Mouse (Mus musculus): ENCODE results near the gene Fbxw18. TPM values are rescaled to one million over a fixed set of nuclear protein-coding genes. Genes with fewer than 3 reads are reported as not detected.
"Not testable (repeated sequence)": the region's sequence is repeated elsewhere in the genome, so short reads cannot be mapped to it uniquely, and the experiment has no call there.

The Fbxw18 gene
- polyA plus RNA-seq (2012; ENCODE audit: insufficient read depth, insufficient read length, missing spikeins) = not detected in 2 replicates

DNA sequence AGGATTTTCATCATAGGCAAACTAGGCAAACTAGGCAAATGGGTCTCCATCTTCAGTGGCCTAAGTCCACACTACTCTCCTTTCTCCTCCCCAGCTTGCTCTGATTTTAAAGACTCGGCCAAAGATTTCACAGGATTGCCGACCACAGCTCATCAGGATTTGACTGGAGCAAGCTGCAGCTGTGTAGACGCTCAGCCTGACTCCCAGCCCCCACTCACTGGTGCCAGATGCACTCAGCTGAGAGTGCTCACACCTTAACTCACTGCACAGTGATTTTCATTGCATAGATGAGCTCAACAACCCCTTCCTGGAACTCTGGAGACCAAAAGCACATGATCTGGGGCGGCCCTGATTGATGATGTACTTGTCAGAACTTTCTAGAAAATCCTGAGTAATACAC is at the start of gene Fbxw18:
Fbxw18 (minus strand) TSS at position 101 of the 400 bp plus-strand sequence.
- not testable (repeated sequence) for H3K27ac ChIP-seq (ENCODE audit: insufficient read depth, low read depth, low read length); H3K4me1 ChIP-seq (ENCODE audit: control insufficient read depth, insufficient read depth, low read length); H3K4me3 ChIP-seq (ENCODE audit: insufficient read depth, low read length)

DNA sequence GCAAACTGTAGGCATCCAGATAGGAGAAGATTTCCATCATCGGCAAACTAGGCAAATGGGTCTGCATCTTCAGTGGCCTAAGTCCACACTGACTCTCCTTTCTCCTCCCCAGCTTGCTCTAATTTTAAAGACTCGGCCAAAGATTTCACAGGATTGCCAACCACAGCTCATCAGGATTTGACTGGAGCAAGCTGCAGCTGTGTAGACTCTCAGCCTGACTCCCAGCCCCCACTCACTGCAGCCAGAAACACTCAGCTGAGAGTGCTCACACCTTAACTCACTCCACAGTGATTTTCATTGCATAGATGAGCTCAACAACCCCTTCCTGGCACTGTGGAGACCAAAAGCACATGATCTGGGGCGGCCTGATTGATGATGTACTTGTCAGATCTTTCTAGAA is 43.5 kb upstream of the Fbxw18 start, which contains the start of gene Fbxw26:
Fbxw26 (minus strand) TSS at position 101 of the 400 bp plus-strand sequence.
- not testable (repeated sequence) for H3K4me3 ChIP-seq (ENCODE audit: insufficient read depth, low read length); H3K27ac ChIP-seq (ENCODE audit: insufficient read depth, low read depth, low read length); H3K4me1 ChIP-seq (ENCODE audit: control insufficient read depth, insufficient read depth, low read length)

- no peak overlapping the region for H3K4me3 ChIP-seq (ENCODE audit: insufficient read depth, low read length)
- H3K4me1 ChIP-seq (ENCODE audit: control insufficient read depth, insufficient read depth, low read length) = no peaks in the 10 kb centered on the region
- TF ChIP-seq POLR2A (IDR thresholded peaks at IDR 0.05; ENCODE audit: borderline replicate concordance, low read depth, low read length) = no peak
- TF ChIP-seq CTCF (IDR thresholded peaks at IDR 0.05; ENCODE audit: low read depth, low read length) = no peak
- H3K27ac ChIP-seq (ENCODE audit: insufficient read depth, low read depth, low read length) = no peak overlapping the region
Observed at GRCm38 (mm10) chr9:109685299-109685698, 17.2 kb downstream of the Fbxw18 start.

DNA sequence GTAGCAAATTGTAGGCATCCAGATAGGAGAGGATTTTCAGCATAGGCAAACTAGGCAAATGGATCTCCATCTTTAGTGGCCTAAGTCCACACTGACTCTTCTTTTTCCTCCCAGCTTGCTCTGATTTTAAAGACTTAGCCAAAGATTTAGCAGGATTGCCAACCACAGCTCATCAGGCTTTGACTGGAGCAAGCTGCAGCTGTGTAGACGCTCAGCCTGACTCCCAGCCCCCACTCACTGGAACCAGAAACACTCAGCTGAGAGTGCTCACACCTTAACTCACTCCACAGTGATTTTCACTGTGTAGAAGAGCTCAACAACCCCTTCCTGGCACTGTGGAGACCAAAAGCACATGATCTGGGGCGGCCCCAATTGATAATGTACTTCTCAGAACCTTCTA is 37.9 kb downstream of the Fbxw18 start, which contains the start of gene Fbxw25:
Fbxw25 (minus strand) TSS at position 101 of the 400 bp plus-strand sequence.
- not testable (repeated sequence) for H3K27ac ChIP-seq (ENCODE audit: insufficient read depth, low read depth, low read length); H3K4me1 ChIP-seq (ENCODE audit: control insufficient read depth, insufficient read depth, low read length); H3K4me3 ChIP-seq (ENCODE audit: insufficient read depth, low read length)

Other genes starting within 250 kb of the Fbxw18 start
- not detected in 2 replicates for gene Fbxw19, start 206.8 kb downstream of the Fbxw18 start, polyA plus RNA-seq (2012; ENCODE audit: insufficient read depth, insufficient read length, missing spikeins)
- gene Fbxw15, start 134.4 kb downstream of the Fbxw18 start, polyA plus RNA-seq (2012; ENCODE audit: insufficient read depth, insufficient read length, missing spikeins) = not detected in 2 replicates
- gene Fbxw24, start 76.6 kb downstream of the Fbxw18 start, polyA plus RNA-seq (2012; ENCODE audit: insufficient read depth, insufficient read length, missing spikeins) = not detected in 2 replicates
- gene Fbxw25, start 38.0 kb downstream of the Fbxw18 start, polyA plus RNA-seq (2012; ENCODE audit: insufficient read depth, insufficient read length, missing spikeins) = not detected in 2 replicates
- not detected in 2 replicates for gene Fbxw26, start 43.4 kb upstream of the Fbxw18 start, polyA plus RNA-seq (2012; ENCODE audit: insufficient read depth, insufficient read length, missing spikeins)
- gene Fbxw27, start 88.0 kb upstream of the Fbxw18 start, polyA plus RNA-seq (2012; ENCODE audit: insufficient read depth, insufficient read length, missing spikeins) = not detected in 2 replicates
- not detected in 2 replicates for gene Spink8, start 109.6 kb upstream of the Fbxw18 start, polyA plus RNA-seq (2012; ENCODE audit: insufficient read depth, insufficient read length, missing spikeins)
- 13.9 and 17.6 TPM in 2 replicates for gene Nme6, start 130.0 kb upstream of the Fbxw18 start, polyA plus RNA-seq (2012; ENCODE audit: insufficient read depth, insufficient read length, missing spikeins)
- gene Camp, start 146.9 kb upstream of the Fbxw18 start, polyA plus RNA-seq (2012; ENCODE audit: insufficient read depth, insufficient read length, missing spikeins) = not detected in 2 replicates
- 8.0 and 8.9 TPM in 2 replicates for gene Cdc25a, start 172.9 kb upstream of the Fbxw18 start, polyA plus RNA-seq (2012; ENCODE audit: insufficient read depth, insufficient read length, missing spikeins)
- gene Map4, start 228.8 kb upstream of the Fbxw18 start, polyA plus RNA-seq (2012; ENCODE audit: insufficient read depth, insufficient read length, missing spikeins) = 60.7 and 66.0 TPM in 2 replicates

Measured in bone marrow macrophage, adult 2 months (primary cell).